Mouse (Mus musculus): ENCODE measurements around the gene Gramd1a. TPM values are rescaled to one million over a fixed set of nuclear protein-coding genes. Genes with fewer than 3 reads are reported as not detected.

Gene Gramd1a
- polyA plus RNA-seq, 1 experiment from 2014 or later, result 212 TPM

DNA sequence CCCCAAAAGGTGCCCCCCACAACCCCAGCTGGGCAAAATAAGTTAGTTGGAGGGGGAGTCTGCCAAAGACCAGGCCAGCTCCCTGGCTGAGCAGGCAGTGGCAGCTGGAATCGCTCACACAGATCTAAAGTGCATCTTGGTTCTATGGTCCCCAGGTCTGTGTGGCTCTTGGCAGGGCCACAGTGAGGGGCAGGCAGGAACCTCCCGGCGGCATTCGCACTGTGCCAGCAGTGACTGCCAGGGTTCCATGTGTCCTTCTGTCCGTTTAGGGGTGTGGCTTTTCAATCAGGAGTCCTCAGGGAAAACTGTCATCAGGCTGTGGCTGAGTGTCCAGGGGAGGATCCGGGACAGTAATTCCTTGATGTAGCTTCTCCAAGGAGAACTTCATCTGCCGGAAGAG is 25.5 kb downstream of the Gramd1a start:
- Histone ChIP-seq H3K9me3 (replicated peaks) (no peaks in the 10 kb centered on the region), H3K27ac (replicated peaks) (no peak overlapping the region), H3K36me3 (peaks cover 69% of the 10 kb centered on the region), H3K4me1 (peaks cover 23% of the 10 kb centered on the region), H3K4me3 (replicated peaks) (no peak overlapping the region), H3K4me2 (no peak overlapping the region), H3K9ac (replicated peaks) (no peak overlapping the region), H3K27me3 (replicated peaks) (peaks cover 10% of the 10 kb centered on the region)
- 92% methylated on average over 7 of the region's 7 CpGs for WGBS
- ATAC-seq (ENCODE audit: low FRiP score), result no peak

DNA sequence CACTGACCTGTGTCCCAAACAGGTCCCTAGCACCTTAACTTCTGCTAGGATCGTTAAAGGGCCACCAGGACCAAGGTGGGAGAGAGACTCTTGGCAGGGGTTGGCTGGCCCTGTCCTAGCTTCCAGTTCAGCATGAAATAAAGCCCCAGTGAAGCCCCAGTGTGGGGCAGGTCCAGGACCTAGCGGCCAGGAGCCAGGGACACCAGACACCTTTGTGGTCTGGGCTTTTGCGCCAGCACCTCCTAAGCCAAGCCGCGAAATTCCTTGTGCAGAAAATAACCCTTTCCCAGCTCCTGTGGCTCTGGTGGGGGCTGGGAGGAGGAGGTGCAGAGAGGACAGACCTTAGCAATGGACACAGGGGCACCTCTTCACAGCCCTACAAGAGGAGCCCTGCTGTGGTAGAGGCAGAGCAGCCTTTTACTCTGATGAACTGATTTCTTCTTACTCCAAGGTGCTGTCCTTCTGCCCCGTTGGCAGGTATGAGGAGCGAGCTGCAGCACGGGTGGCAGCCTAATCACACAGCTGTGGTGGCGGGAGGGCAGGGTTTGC is 27.5 kb downstream of the Gramd1a start:
- Histone ChIP-seq H3K4me2 (no peak overlapping the region), H3K36me3 (peaks cover 50% of the 10 kb centered on the region), H3K4me1 (peaks cover 24% of the 10 kb centered on the region), H3K27ac (replicated peaks) (no peak overlapping the region), H3K4me3 (replicated peaks) (no peak overlapping the region), H3K9me3 (replicated peaks) (no peaks in the 10 kb centered on the region), H3K27me3 (replicated peaks) (peaks cover 20% of the 10 kb centered on the region), H3K9ac (replicated peaks) (no peak overlapping the region)
- ATAC-seq (ENCODE audit: low FRiP score), result 0 out of 2 replicates have a peak, but pooled peaks have one; percentile 2
- 74% methylated on average over 9 of the region's 9 CpGs for WGBS

DNA sequence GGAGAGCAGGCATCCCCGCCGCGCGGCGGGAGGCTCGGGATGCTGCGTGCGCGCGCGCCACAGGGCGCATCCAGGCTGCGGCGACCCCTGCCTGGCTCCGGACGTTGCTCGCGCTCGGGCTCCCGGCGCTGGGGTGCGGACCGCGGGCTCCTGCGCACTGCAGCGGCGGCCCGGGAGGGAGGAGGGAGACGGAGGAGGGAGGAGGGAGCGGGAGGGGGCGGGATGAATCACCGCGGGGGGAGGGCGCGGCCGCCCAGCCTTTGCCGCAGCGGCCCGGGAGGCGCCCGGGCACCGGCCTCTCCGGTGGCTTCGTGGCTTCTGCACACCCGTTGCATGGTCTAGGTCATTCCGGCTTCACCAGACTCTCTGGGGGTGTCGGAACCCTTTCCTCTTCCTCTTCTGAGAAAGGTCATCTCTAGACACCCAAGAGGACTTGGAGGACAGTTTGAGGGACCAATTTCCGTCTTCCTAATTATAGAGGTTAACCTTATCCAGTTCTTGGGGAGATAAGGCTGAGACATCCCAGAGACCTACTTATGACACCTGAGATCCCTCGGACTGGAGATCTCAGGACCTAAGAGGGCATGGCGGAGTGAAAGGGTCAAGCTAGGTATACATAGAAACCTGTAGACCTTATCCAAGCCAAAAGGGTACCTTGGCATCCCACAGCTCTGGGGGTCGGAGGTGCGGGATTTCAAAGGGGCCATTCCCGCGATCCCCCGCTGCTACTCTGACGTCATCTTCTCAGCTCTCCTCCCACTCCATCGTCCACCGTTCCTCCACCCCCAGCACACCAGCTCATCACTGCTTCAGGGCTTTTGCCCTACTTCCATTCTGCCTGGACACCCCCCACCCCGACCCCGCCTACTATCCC is 28.6 kb downstream of the Gramd1a start, which contains the start of gene Scn1b:
Scn1b (minus strand) TSS at position 153 of the 874 bp plus-strand sequence.
- 2% methylated on average over 42 of the region's 60 CpGs for WGBS
- Histone ChIP-seq H3K4me2 (peak within 1 kb of the TSS; percentile 83), H3K4me1 (peaks cover 24% of the 10 kb centered on the region), H3K9me3 (replicated peaks) (no peaks in the 10 kb centered on the region), H3K36me3 (peaks cover 38% of the 10 kb centered on the region), H3K4me3 (replicated peaks) (peak within 1 kb of the TSS; percentile 61), H3K27ac (replicated peaks) (peak within 1 kb of the TSS; percentile 43), H3K9ac (replicated peaks) (peak within 1 kb of the TSS; percentile 74), H3K27me3 (replicated peaks) (peaks cover 20% of the 10 kb centered on the region)
- ATAC-seq (ENCODE audit: low FRiP score), result peak; percentile 67

DNA sequence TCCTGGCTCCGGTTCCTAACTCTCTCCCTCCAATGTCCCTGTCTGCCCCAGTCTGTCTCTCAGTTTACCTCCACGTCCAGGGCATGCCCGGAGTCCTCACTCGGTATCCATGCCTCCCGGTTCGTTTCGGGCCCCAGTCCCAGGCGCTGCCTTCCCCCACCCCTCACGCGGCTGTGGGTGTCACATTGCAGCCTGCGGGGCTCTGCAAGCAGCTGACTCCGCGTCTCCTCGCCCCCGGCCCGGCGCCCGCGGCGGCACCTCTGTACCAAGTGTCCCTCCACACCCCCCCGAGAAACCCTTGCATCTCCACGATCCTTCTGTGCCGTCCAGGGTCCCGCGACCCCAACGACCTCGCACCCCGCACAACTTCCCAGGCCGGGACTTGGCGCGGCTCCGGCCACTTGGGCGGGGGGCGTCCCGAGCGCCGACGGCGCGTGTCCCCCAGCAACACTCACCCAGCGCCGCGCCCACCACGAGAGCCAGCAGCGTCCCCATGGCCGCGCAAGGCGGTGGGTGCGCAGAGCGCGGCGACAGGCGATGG is 29.4 kb downstream of the Gramd1a start:
- H3K9me3 ChIP-seq (replicated peaks), result no peaks in the 10 kb centered on the region
- H3K27me3 ChIP-seq (replicated peaks), result peaks cover 20% of the 10 kb centered on the region
- 1% methylated on average over 50 of the region's 53 CpGs for WGBS
- peak overlapping the region; percentile 83 for H3K4me2 ChIP-seq
- peak; percentile 14; the same call in 1 of the 2 replicates for ATAC-seq (ENCODE audit: low FRiP score)
- peak overlapping the region; percentile 74 for H3K9ac ChIP-seq (replicated peaks)
- H3K4me3 ChIP-seq (replicated peaks), result peak overlapping the region; percentile 61
- peaks cover 30% of the 10 kb centered on the region for H3K36me3 ChIP-seq
- H3K4me1 ChIP-seq, result peaks cover 24% of the 10 kb centered on the region
- peak overlapping the region; percentile 43 for H3K27ac ChIP-seq (replicated peaks)

DNA sequence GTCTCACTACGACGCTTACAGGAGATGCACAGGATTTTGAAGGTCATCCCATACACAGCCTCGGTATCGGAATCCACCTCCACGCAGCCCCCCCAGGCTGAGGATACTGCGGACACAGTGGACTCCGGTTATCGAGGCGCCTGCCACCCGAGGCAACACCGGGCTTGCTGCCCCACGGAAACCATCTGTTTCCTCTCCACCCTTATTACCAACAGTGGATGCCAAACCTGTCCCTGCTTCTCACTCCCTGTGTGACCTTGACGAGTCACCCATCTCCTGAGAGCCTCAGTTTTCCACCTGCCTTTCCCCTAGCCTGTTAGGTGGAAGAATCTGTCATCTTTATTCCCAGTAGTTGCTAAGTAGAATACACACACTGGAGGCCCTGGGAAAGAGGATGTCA is 30.6 kb downstream of the Gramd1a start:
- H3K9me3 ChIP-seq (replicated peaks), result no peaks in the 10 kb centered on the region
- H3K9ac ChIP-seq (replicated peaks), result no peak overlapping the region
- 83% methylated on average over 13 of the region's 13 CpGs for WGBS
- peaks cover 20% of the 10 kb centered on the region for H3K27me3 ChIP-seq (replicated peaks)
- H3K4me3 ChIP-seq (replicated peaks), result no peak overlapping the region
- ATAC-seq (ENCODE audit: low FRiP score), result no peak
- peaks cover 24% of the 10 kb centered on the region for H3K4me1 ChIP-seq
- peaks cover 22% of the 10 kb centered on the region for H3K36me3 ChIP-seq
- peak overlapping the region; percentile 83 for H3K4me2 ChIP-seq
- no peak overlapping the region for H3K27ac ChIP-seq (replicated peaks)

DNA sequence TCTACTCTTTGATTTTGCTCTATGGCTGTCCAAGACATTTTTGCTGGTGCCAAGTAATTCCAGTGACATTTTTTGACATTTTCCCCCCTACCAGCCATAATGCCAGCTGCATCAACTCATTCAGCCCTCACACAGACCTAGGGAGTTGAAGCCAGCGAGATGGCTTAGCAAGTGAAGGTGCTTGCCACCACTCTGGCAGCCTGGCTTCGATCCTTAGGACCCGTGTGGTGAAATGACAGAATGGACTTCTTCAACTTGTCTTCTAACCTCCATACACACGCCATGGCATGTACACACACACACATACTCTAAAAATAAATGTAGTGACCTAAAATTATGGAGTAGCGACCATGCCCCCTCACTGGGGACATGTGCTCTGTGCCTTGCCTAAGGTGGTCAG is 31.3 kb downstream of the Gramd1a start:
- no peak overlapping the region for H3K4me2 ChIP-seq
- ATAC-seq (ENCODE audit: low FRiP score), result no peak
- peaks cover 24% of the 10 kb centered on the region for H3K4me1 ChIP-seq
- WGBS, result 89% methylated on average over 5 of the region's 5 CpGs
- H3K4me3 ChIP-seq (replicated peaks), result no peak overlapping the region
- H3K27ac ChIP-seq (replicated peaks), result no peak overlapping the region
- peaks cover 20% of the 10 kb centered on the region for H3K27me3 ChIP-seq (replicated peaks)
- no peak overlapping the region for H3K9ac ChIP-seq (replicated peaks)
- no peaks in the 10 kb centered on the region for H3K9me3 ChIP-seq (replicated peaks)
- H3K36me3 ChIP-seq, result peaks cover 15% of the 10 kb centered on the region

DNA sequence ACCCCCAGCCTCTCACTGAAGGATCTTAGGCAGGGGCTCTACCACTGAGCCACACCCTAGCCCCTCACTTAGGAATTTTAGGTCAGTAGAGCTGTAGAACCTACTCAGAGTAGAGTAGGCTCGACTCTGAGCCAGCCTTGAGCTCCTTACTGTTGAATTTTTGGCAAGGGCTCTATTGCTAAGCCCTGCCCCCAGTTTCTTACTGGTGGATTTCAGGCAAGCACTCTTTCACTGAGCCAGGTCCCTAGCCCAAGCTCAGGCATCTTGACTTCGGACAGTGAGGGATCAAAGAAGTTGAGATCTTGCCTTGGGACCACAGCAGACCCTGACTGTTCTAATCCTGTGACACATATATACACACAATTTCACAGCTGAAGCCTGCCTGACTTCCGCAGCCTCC is 32.0 kb downstream of the Gramd1a start:
- ATAC-seq (ENCODE audit: low FRiP score), result no peak

DNA sequence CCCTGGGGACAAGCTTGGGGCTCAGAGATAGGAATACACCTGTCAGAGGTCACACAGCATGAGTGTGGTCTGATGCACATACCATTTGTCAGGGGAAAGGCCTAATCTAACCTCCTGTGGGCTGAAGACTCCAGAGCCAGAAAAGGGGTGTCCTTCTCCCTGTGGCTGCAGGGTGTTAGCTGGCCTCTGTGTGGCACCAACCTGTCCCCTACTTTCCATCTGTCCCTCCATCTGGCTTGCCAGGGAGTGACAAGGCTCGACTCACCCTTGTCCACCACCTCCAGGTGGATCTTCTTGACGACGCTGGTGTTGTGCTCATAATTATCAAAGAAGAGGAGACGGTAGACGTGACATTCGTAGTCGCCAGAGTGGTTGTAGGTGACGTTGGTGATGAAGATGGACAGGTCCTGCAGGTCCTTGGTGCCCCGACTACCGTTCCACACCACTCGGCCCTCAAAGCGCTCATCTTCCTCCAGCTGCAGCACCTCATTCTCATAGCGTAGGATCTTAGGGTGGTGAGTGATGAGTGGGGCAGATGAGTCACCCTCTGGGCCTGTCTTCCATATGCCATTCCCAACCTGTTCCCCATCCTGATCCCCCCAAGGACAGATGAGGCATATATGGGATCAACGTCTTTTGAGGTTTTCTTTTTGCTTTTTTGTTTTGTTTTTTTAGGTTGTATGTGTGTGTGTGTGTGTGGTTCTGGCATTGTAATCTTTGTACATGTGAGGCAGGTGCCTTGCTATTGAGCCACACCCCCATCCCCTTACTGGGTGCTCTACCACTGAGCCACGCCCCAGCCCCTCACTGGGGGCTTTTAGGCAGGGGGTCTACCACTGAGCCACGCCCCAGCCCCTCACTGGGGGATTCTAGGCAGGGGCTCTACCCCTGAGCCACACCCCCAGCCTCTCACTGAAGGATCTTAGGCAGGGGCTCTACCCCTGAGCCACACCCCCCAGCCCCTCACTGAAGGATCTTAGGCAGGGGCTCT is 32.8 kb downstream of the Gramd1a start:
- Histone ChIP-seq H3K9me3 (replicated peaks) (no peaks in the 10 kb centered on the region), H3K27ac (replicated peaks) (no peak overlapping the region), H3K27me3 (replicated peaks) (peaks cover 20% of the 10 kb centered on the region), H3K36me3 (peaks cover under 1% of the 10 kb centered on the region; the same call in 1 of the 2 replicates), H3K9ac (replicated peaks) (no peak overlapping the region), H3K4me1 (peaks cover 27% of the 10 kb centered on the region), H3K4me2 (no peak overlapping the region), H3K4me3 (replicated peaks) (no peak overlapping the region)
- no peak for ATAC-seq (ENCODE audit: low FRiP score)
- WGBS, result 89% methylated on average over 16 of the region's 16 CpGs

More for the DNA sequence above, 32.0 kb downstream of the Gramd1a start:
- Histone ChIP-seq H3K4me1 (peaks cover 24% of the 10 kb centered on the region), H3K36me3 (peaks cover 8% of the 10 kb centered on the region), H3K27me3 (replicated peaks) (peaks cover 20% of the 10 kb centered on the region), H3K27ac (replicated peaks) (no peak overlapping the region), H3K4me2 (no peak overlapping the region), H3K4me3 (replicated peaks) (no peak overlapping the region), H3K9ac (replicated peaks) (no peak overlapping the region), H3K9me3 (replicated peaks) (no peaks in the 10 kb centered on the region)
- 90% methylated on average over 3 of the region's 3 CpGs for WGBS

DNA sequence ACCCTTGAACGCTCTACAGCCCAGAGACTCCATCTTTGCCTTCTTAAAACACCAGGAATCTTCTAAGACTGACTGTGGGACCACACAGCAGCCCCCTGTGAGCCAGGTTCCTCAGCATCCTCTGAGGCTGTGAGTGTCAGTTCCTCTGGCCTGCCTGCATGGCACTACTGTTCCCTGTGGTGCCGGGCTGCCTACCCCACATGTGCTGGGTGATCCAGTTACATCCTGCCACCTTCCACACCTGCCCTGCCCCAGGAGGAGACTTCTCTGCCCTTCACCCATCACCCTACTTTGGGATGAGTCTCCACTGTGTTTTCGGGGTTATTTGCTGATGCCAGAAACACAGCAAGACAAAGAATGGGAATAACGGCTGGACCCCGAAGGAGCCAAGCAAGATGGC is 36.1 kb downstream of the Gramd1a start:
- no peak for ATAC-seq (ENCODE audit: low FRiP score)
- Histone ChIP-seq H3K9ac (replicated peaks) (no peak overlapping the region), H3K4me3 (replicated peaks) (no peak overlapping the region), H3K27ac (replicated peaks) (no peak overlapping the region), H3K4me1 (peaks cover 3% of the 10 kb centered on the region; the same call in 1 of the 2 replicates), H3K27me3 (replicated peaks) (peaks cover 13% of the 10 kb centered on the region), H3K36me3 (no peaks in the 10 kb centered on the region), H3K9me3 (replicated peaks) (no peaks in the 10 kb centered on the region), H3K4me2 (no peak overlapping the region)
- 94% methylated on average over 5 of the region's 5 CpGs for WGBS

DNA sequence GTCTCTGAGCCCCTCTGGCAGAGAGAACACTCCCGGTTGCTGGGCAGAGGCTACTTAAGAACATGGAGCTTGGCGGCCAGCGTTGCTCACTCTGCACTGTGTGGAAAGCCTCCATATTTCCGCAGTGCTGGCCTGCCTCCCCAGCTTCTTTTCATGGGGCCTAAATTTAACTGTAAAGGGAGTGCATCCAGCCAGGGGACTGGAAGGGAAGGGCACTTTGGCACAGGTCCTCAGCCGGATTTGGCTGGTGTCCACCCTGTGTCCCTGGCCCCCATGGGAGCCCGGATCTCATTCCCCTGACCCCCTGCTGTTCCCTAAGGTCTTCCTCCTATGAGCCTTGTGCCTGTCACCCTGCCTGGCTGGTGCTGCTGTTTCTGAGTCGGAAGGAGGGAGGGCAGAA is 37.2 kb downstream of the Gramd1a start:
- Histone ChIP-seq H3K4me3 (replicated peaks) (no peak overlapping the region), H3K27ac (replicated peaks) (no peak overlapping the region), H3K9me3 (replicated peaks) (no peaks in the 10 kb centered on the region), H3K27me3 (replicated peaks) (0 out of 2 replicates have a peak, but pooled peaks cover 11% of the 10 kb centered on the region), H3K9ac (replicated peaks) (no peak overlapping the region), H3K36me3 (no peaks in the 10 kb centered on the region), H3K4me2 (no peak overlapping the region), H3K4me1 (peaks cover 3% of the 10 kb centered on the region; the same call in 1 of the 2 replicates)
- ATAC-seq (ENCODE audit: low FRiP score), result no peak
- 58% methylated on average over 7 of the region's 7 CpGs for WGBS

DNA sequence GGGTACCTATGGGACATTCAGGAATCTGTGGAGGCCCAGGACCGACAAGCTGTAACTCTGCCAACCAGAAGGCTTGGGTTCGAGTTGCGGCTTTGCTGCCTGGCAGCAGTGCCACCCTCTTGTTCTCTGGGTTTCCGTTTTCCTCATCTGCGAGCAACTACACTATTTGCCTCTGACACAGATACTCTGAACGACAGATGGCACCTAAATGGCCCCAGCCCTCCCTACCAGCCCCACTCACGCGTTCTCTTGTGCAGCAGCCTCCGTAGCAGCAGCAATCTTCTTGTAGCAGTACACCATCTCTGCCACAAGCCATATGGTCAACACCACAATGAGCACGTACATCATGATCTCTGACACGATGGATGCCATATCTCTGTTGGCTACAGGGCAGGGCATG is 38.2 kb downstream of the Gramd1a start:
- ATAC-seq (ENCODE audit: low FRiP score), result no peak
- H3K9me3 ChIP-seq (replicated peaks), result no peaks in the 10 kb centered on the region
- no peak overlapping the region for H3K27ac ChIP-seq (replicated peaks)
- WGBS, result 81% methylated on average over 11 of the region's 11 CpGs
- no peak overlapping the region for H3K9ac ChIP-seq (replicated peaks)
- H3K36me3 ChIP-seq, result no peaks in the 10 kb centered on the region
- H3K4me1 ChIP-seq, result peaks cover 3% of the 10 kb centered on the region; the same call in 1 of the 2 replicates
- no peak overlapping the region for H3K4me2 ChIP-seq
- H3K27me3 ChIP-seq (replicated peaks), result 0 out of 2 replicates have a peak, but pooled peaks cover 11% of the 10 kb centered on the region
- H3K4me3 ChIP-seq (replicated peaks), result no peak overlapping the region

Data from neural tube, embryonic 15.5 days (tissue).